Mouse (Mus musculus): ENCODE results near the gene Frmpd4. TPM values are rescaled to one million over a fixed set of nuclear protein-coding genes. Genes with fewer than 3 reads are reported as not detected.

The Frmpd4 gene
- polyA plus RNA-seq, 1 experiment from 2014 or later = 2.2 TPM

DNA sequence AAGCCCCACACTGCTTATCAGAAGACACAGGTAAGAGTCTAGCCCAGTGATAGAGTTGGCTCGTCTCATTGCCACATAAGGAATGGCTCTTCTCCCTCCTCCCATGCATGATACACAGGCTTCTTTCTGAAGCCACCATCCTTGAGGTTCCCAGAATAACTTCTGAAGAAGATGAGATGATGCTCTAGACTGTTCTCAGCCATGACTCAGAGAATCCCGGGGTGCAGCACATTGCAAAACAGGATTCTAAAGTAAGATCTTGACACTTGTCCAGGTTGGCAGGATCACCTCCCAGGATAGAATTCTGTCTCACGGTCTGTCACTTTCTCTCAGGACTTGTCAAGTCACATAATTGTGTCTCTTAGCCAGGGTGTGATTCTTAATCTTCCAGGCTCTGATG lies 1024.2 kb downstream of the Frmpd4 start:
- Histone ChIP-seq H3K27ac (no peak overlapping the region), H3K27me3 (ENCODE audit: control insufficient read depth, insufficient read depth, low read length) (peaks cover 44% of the 10 kb centered on the region; the same call in 1 of the 2 replicates), H3K4me1 (replicated peaks; ENCODE audit: control insufficient read depth, insufficient read depth, low read length) (no peaks in the 10 kb centered on the region), H3K4me2 (replicated peaks) (no peak overlapping the region), H3K36me3 (replicated peaks; ENCODE audit: control insufficient read depth, insufficient read depth) (no peaks in the 10 kb centered on the region), H3K9me3 (ENCODE audit: control insufficient read depth, low read length) (no peaks in the 10 kb centered on the region), H3K9ac (no peak overlapping the region), H3K4me3 (replicated peaks; ENCODE audit: low read length) (no peak overlapping the region)
- WGBS = 95% methylated on average over 3 of the region's 3 CpGs
- DNase-seq (ENCODE audit: low spot score) (no peak), ATAC-seq (ENCODE audit: low FRiP score) (no peak)

DNA sequence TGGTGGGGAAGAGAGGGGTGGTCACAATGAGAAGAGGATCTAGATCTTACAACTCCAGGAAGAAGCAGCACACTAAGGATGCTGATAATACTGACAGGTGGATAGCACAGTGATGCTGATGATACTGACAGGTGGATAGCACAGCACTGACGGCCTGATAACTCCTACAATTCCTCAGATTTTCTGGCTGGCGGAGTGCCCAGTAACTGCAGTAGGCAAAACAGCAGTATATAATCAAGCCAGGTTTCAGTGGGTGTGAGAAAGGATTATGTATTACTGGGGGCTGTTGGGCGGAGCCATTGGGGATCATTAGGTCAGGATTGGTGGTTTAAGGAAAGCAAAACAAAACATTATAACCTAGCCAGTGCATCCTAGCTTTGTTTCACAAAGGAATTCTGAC lies 1053.9 kb downstream of the Frmpd4 start:
- no peaks in the 10 kb centered on the region for H3K9me3 ChIP-seq (ENCODE audit: control insufficient read depth, low read length)
- H3K9ac ChIP-seq = no peak overlapping the region
- H3K4me1 ChIP-seq (replicated peaks; ENCODE audit: control insufficient read depth, insufficient read depth, low read length) = no peaks in the 10 kb centered on the region
- DNase-seq (ENCODE audit: low spot score) (no peak), ATAC-seq (ENCODE audit: low FRiP score) (no peak)
- no peak overlapping the region for H3K4me3 ChIP-seq (replicated peaks; ENCODE audit: low read length)
- WGBS = 84% methylated on average over 3 of the region's 3 CpGs
- H3K4me2 ChIP-seq (replicated peaks) = no peak overlapping the region
- no peaks in the 10 kb centered on the region for H3K36me3 ChIP-seq (replicated peaks; ENCODE audit: control insufficient read depth, insufficient read depth)
- H3K27ac ChIP-seq = no peak overlapping the region
- peaks cover 39% of the 10 kb centered on the region; the same call in 1 of the 2 replicates for H3K27me3 ChIP-seq (ENCODE audit: control insufficient read depth, insufficient read depth, low read length)

DNA sequence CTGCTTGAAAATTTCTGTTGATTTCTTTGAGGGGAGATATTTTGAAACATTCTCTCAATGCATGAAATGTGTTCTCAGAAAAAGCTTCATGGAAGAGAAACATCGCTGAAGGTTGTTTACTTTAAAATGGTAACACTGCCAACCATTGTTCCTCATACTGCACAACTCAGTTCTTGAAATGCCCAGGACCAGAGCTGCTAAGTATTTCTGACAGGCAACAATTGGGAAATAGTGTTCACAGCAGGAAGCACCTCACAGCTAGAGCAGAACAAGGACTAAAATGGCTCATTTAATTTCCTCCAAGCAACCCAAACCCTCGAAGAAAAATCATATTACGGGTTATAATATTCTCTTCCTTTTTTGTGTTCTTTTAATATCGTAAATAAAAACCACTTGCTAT lies 1054.5 kb downstream of the Frmpd4 start:
- no peak overlapping the region for H3K9ac ChIP-seq
- no peak overlapping the region for H3K27ac ChIP-seq
- H3K27me3 ChIP-seq (ENCODE audit: control insufficient read depth, insufficient read depth, low read length) = peaks cover 34% of the 10 kb centered on the region; the same call in 1 of the 2 replicates
- H3K36me3 ChIP-seq (replicated peaks; ENCODE audit: control insufficient read depth, insufficient read depth) = no peaks in the 10 kb centered on the region
- 64% methylated on average over 4 of the region's 4 CpGs for WGBS
- no peak overlapping the region for H3K4me3 ChIP-seq (replicated peaks; ENCODE audit: low read length)
- H3K9me3 ChIP-seq (ENCODE audit: control insufficient read depth, low read length) = no peaks in the 10 kb centered on the region
- no peak overlapping the region for H3K4me2 ChIP-seq (replicated peaks)
- DNase-seq (ENCODE audit: low spot score) (no peak), ATAC-seq (ENCODE audit: low FRiP score) (no peak)
- H3K4me1 ChIP-seq (replicated peaks; ENCODE audit: control insufficient read depth, insufficient read depth, low read length) = no peaks in the 10 kb centered on the region

DNA sequence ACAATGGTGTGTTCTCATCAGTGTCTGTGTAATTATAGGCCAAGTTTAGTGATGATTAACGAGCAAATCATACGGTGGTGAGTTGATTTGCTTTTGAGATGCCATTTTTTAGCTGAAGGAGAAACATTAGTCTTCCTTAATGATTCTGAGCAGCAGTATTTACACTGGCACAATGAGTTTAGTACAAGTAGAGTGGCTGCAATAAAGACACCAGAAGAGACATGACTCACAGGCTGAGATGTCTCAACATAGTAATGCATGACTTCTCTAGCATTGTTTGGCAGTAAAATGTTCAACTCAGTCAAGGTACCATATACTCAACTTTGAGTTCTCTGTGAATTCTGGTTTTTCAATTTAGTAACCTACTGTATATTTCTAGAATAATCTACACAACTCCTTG lies 1058.6 kb downstream of the Frmpd4 start:
- Histone ChIP-seq H3K9ac (no peak overlapping the region), H3K27ac (no peak overlapping the region), H3K4me1 (replicated peaks; ENCODE audit: control insufficient read depth, insufficient read depth, low read length) (no peaks in the 10 kb centered on the region), H3K4me2 (replicated peaks) (no peak overlapping the region), H3K9me3 (ENCODE audit: control insufficient read depth, low read length) (no peaks in the 10 kb centered on the region), H3K36me3 (replicated peaks; ENCODE audit: control insufficient read depth, insufficient read depth) (no peaks in the 10 kb centered on the region), H3K27me3 (ENCODE audit: control insufficient read depth, insufficient read depth, low read length) (peaks cover 38% of the 10 kb centered on the region), H3K4me3 (replicated peaks; ENCODE audit: low read length) (no peak overlapping the region)
- 83% methylated on average over 2 of the region's 2 CpGs for WGBS
- DNase-seq (ENCODE audit: low spot score) (no peak), ATAC-seq (ENCODE audit: low FRiP score) (no peak)

DNA sequence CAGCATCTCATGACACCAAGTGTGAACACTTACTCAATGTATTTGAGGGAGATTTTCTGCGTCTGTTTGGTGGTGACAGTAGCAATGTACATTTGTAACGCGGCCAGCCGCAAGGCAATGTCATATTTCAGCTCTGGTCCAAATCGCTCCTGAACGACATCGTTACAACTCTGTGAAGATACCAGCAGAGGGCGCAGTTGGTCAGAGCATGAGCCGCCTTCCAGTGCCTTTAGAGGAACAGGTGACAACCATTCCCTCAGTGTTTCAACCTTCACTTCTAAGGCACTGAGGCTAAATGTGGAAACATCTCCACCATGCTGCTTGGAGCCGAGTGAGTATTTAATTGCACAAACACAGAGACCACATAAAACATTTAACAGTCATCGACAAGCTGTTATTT lies 1079.3 kb downstream of the Frmpd4 start:
- WGBS = 39% methylated on average over 11 of the region's 11 CpGs
- no peaks in the 10 kb centered on the region for H3K36me3 ChIP-seq (replicated peaks; ENCODE audit: control insufficient read depth, insufficient read depth)
- no peak overlapping the region for H3K27ac ChIP-seq
- H3K9me3 ChIP-seq (ENCODE audit: control insufficient read depth, low read length) = no peaks in the 10 kb centered on the region
- H3K4me2 ChIP-seq (replicated peaks) = no peak overlapping the region
- no peak overlapping the region for H3K9ac ChIP-seq
- peak; percentile 85 for ATAC-seq (ENCODE audit: low FRiP score)
- peaks cover 31% of the 10 kb centered on the region for H3K27me3 ChIP-seq (ENCODE audit: control insufficient read depth, insufficient read depth, low read length)
- DNase-seq (ENCODE audit: low spot score) = peak; percentile 81
- no peak overlapping the region for H3K4me3 ChIP-seq (replicated peaks; ENCODE audit: low read length)
- no peaks in the 10 kb centered on the region for H3K4me1 ChIP-seq (replicated peaks; ENCODE audit: control insufficient read depth, insufficient read depth, low read length)

DNA sequence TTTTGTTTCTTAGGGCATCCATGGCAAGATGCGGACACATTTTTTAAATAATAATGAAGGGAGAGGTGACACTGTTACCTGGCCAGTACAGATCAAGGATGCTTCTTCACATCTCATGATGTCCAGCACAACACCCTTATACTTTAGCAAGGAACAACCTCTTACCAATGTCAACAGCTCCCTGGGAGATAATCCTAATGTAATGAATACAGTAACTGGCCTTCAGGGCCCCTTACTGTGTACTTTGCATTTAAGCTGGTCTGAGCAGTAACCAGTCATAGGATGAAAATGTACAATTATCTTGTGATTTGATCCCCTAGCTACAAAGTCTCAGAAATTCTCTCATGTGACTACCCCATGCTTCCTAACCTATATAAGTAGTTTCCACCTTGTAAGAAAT lies 1084.8 kb downstream of the Frmpd4 start:
- no peaks in the 10 kb centered on the region for H3K9me3 ChIP-seq (ENCODE audit: control insufficient read depth, low read length)
- DNase-seq (ENCODE audit: low spot score) (no peak), ATAC-seq (ENCODE audit: low FRiP score) (no peak)
- H3K4me3 ChIP-seq (replicated peaks; ENCODE audit: low read length) = no peak overlapping the region
- H3K27me3 ChIP-seq (ENCODE audit: control insufficient read depth, insufficient read depth, low read length) = peaks cover 28% of the 10 kb centered on the region
- 95% methylated on average over 1 of the region's 1 CpGs for WGBS
- H3K9ac ChIP-seq = no peak overlapping the region
- no peak overlapping the region for H3K4me2 ChIP-seq (replicated peaks)
- no peak overlapping the region for H3K27ac ChIP-seq
- no peaks in the 10 kb centered on the region for H3K36me3 ChIP-seq (replicated peaks; ENCODE audit: control insufficient read depth, insufficient read depth)
- no peaks in the 10 kb centered on the region for H3K4me1 ChIP-seq (replicated peaks; ENCODE audit: control insufficient read depth, insufficient read depth, low read length)

DNA sequence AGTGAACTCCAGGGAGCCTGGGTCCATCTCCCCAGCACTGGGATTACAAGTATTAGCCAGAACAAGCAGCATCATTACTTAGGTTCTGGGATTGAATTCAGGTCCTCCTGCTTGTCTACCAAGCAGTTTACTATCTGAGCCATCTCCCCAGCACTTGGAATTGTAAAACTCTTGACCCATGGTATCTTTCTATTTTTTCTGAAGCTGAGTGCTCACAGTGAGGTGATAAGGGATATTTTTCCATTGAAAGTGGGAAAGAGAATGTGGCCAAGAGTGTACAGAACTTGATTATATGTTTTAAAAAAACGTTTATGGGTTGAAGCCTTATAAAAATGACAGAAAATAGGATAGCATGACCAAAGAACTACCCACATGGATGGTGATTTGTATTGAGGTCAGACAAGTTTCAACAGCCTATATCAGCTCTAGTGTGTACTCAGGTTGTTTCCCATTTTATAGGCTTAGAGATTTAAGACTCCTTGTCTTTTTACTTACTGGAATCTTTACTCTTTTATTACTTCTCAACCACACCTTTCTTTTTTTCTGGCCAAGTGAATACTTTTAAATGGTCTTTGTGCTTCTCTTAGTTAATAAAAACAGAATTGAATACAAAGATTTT lies 1085.3 kb downstream of the Frmpd4 start:
- 39% methylated on average over 1 of the region's 1 CpGs for WGBS
- no peak overlapping the region for H3K27ac ChIP-seq
- peaks cover 28% of the 10 kb centered on the region for H3K27me3 ChIP-seq (ENCODE audit: control insufficient read depth, insufficient read depth, low read length)
- no peaks in the 10 kb centered on the region for H3K4me1 ChIP-seq (replicated peaks; ENCODE audit: control insufficient read depth, insufficient read depth, low read length)
- H3K9me3 ChIP-seq (ENCODE audit: control insufficient read depth, low read length) = no peaks in the 10 kb centered on the region
- H3K4me2 ChIP-seq (replicated peaks) = no peak overlapping the region
- ATAC-seq (ENCODE audit: low FRiP score) (no peak), DNase-seq (ENCODE audit: low spot score) (no peak)
- no peaks in the 10 kb centered on the region for H3K36me3 ChIP-seq (replicated peaks; ENCODE audit: control insufficient read depth, insufficient read depth)
- H3K4me3 ChIP-seq (replicated peaks; ENCODE audit: low read length) = no peak overlapping the region
- no peak overlapping the region for H3K9ac ChIP-seq

DNA sequence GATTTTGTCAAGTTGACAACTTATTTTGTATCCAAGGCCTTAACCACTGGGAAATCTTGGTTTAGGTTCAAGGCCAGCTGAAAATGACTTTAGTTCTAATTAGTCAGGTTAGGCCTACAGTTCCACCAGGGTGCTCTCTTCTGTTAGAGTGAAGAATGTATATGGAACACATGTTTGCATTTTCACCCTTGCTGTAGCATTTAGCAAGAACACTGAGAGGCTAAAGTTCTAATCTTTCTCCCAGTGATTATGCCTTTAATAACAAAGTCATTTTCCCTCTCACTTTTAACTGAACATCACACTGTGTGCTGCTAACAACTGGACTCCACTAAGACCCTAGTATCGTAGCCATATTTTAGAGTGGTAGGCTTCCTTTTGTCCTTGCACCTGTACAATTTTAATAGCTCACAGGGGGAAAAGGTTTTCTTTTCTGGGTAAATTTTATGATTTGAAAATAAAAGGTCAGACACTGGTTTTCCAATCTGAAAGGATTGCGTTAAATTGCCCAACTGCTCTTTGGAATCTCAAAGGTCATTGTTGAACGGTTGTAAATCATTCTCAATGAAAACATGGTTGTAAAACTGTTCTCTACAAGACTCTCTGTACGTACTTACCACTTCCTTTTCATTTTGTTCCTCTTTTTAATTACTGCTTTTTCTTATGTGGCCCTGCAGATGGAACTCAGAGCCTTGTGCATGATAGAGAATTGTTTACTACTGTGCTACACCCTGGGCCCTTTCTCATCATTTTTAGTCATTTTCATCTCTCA lies 1093.4 kb downstream of the Frmpd4 start:
- no peaks in the 10 kb centered on the region for H3K36me3 ChIP-seq (replicated peaks; ENCODE audit: control insufficient read depth, insufficient read depth)
- H3K9ac ChIP-seq = no peak overlapping the region
- no peak overlapping the region for H3K4me2 ChIP-seq (replicated peaks)
- peaks cover 13% of the 10 kb centered on the region; the same call in 1 of the 2 replicates for H3K27me3 ChIP-seq (ENCODE audit: control insufficient read depth, insufficient read depth, low read length)
- H3K27ac ChIP-seq = no peak overlapping the region
- ATAC-seq (ENCODE audit: low FRiP score) (no peak), DNase-seq (ENCODE audit: low spot score) (no peak)
- 76% methylated on average over 4 of the region's 4 CpGs for WGBS
- H3K9me3 ChIP-seq (ENCODE audit: control insufficient read depth, low read length) = no peaks in the 10 kb centered on the region
- H3K4me3 ChIP-seq (replicated peaks; ENCODE audit: low read length) = no peak overlapping the region
- H3K4me1 ChIP-seq (replicated peaks; ENCODE audit: control insufficient read depth, insufficient read depth, low read length) = no peaks in the 10 kb centered on the region

DNA sequence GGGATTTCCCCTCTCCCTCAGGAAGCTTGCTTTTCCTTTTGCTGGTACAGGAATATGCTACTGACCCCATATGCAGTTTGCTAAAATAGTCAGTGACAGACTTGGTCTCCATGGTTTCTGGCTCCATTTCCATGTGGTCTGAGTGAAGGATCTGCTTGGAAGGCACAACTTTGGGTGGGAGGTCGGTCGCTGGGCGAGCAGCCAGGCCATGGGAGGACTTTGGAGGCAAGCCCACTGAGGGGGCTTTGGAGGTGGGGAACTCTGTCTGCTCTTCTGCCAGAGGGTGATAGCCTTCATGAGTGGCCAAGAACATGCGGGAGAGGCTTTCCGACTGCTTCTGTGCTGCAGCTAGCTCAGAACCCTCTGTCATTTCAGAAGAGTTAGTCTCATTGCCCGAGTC lies 1099.4 kb downstream of the Frmpd4 start:
- H3K9ac ChIP-seq = no peak overlapping the region
- no peak for ATAC-seq (ENCODE audit: low FRiP score)
- no peak overlapping the region for H3K4me2 ChIP-seq (replicated peaks)
- H3K36me3 ChIP-seq (replicated peaks; ENCODE audit: control insufficient read depth, insufficient read depth) = no peaks in the 10 kb centered on the region
- H3K4me3 ChIP-seq (replicated peaks; ENCODE audit: low read length) = no peak overlapping the region
- H3K4me1 ChIP-seq (replicated peaks; ENCODE audit: control insufficient read depth, insufficient read depth, low read length) = no peaks in the 10 kb centered on the region
- no peaks in the 10 kb centered on the region; the same call in none of the 2 replicates for H3K27me3 ChIP-seq (ENCODE audit: control insufficient read depth, insufficient read depth, low read length)
- no peak for DNase-seq (ENCODE audit: low spot score)
- WGBS = 82% methylated on average over 6 of the region's 6 CpGs
- H3K9me3 ChIP-seq (ENCODE audit: control insufficient read depth, low read length) = no peaks in the 10 kb centered on the region
- no peak overlapping the region for H3K27ac ChIP-seq

All from hindbrain, embryonic 14.5 days (tissue).